ENCODE assay signal across 9 mouse cellular contexts in the genomic region with DNA sequence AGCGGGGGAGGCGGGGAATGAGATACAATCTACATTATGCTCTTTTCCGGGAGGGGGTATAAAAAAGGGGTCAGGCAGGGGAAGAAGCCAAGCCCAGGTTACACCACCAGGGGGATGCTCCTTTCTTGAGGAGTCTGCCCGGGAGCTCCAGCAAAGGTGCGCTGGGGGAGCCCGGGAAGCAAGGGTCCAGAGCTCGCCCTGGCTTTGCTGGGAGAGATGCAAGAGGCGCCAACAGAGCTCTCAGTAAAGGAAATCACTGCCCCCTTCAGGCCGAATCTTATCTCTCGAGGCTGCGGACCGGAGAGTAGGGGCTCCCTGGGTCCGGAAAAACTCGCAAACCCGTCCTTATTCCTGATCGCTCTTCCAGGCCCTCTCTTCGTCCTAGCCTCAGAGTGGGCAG. TPM values are rescaled to one million over a fixed set of nuclear protein-coding genes. Genes with fewer than 3 reads are reported as not detected.
DNase-seq lines count a peak whose midpoint lies in the region; ATAC-seq and TF ChIP-seq lines count a peak whose summit lies in the region.
"Had no signal": no experiment of that assay in that cellular context is flagged by ENCODE, and none has a peak within 500 bp of the region (broad histone marks: within the 10 kb centered on the region; RNA-seq: fewer than 3 reads in every experiment).

No protein-coding gene starts in this region.

- TF ChIP-seq CTCF in lung, adult 2 months (IDR thresholded peaks at IDR 0.05; ENCODE audit: insufficient read depth, low read length), result no peak

- peak overlapping the region; percentile 88 for H3K27ac ChIP-seq in hindbrain, embryonic 15.5 days (replicated peaks)
- H3K27ac ChIP-seq in neural tube, embryonic 11.5 days (ENCODE audit: low read depth, low read length), result no peak overlapping the region
- H3K27ac ChIP-seq: macrophage had no signal

- H3K9me3 ChIP-seq in hindbrain, embryonic 15.5 days, result no peaks in the 10 kb centered on the region
- H3K9me3 ChIP-seq in neural tube, embryonic 11.5 days (ENCODE audit: control insufficient read depth, low read length), result no peaks in the 10 kb centered on the region

- ATAC-seq in hindbrain, embryonic 15.5 days (ENCODE audit: low FRiP score, low read depth), result peak; percentile 63
- ATAC-seq in neural tube, embryonic 11.5 days (ENCODE audit: insufficient read depth, low FRiP score, low TSS enrichment), result no peak

- H3K4me2 ChIP-seq in hindbrain, embryonic 15.5 days, result peak overlapping the region; percentile 80
- H3K4me2 ChIP-seq in neural tube, embryonic 11.5 days (ENCODE audit: low read depth), result peak overlapping the region; percentile 91

- no peaks in the 10 kb centered on the region for H3K36me3 ChIP-seq in hindbrain, embryonic 15.5 days
- H3K36me3 ChIP-seq in neural tube, embryonic 11.5 days (ENCODE audit: control insufficient read depth, insufficient read depth, low read length), result no peaks in the 10 kb centered on the region

- H3K4me3 ChIP-seq in lung, adult 2 months (replicated peaks; ENCODE audit: extremely low read depth, low read depth, low read length), result no peak overlapping the region
- peak overlapping the region; percentile 76 for H3K4me3 ChIP-seq in hindbrain, embryonic 15.5 days
- H3K4me3 ChIP-seq in neural tube, embryonic 11.5 days (ENCODE audit: low read depth, low read length), result peak overlapping the region; percentile 55; the same call in 1 of the 2 replicates

- H3K4me1 ChIP-seq in lung, adult 2 months (ENCODE audit: control insufficient read depth, insufficient read depth, low read length), result no peaks in the 10 kb centered on the region
- peaks cover 55% of the 10 kb centered on the region for H3K4me1 ChIP-seq in hindbrain, embryonic 15.5 days (replicated peaks)
- peaks cover 10% of the 10 kb centered on the region for H3K4me1 ChIP-seq in neural tube, embryonic 11.5 days (ENCODE audit: control insufficient read depth, insufficient read depth, low read length)

- H3K27me3 ChIP-seq in hindbrain, embryonic 15.5 days, result peaks cover 16% of the 10 kb centered on the region
- H3K27me3 ChIP-seq in neural tube, embryonic 11.5 days (ENCODE audit: control insufficient read depth, insufficient read depth, low read length), result peaks cover 44% of the 10 kb centered on the region

- peak; percentile 33 for DNase-seq in lung, postnatal 10 days
- no peak for DNase-seq in lung, adult 2 months
- DNase-seq in embryo, embryonic 11.5 days (ENCODE audit: low read depth, low spot score), result peak; percentile 38
- DNase-seq in left cerebral cortex, postnatal 14 days (ENCODE audit: low spot score in 2 of 2), result peak; percentile 76 to 81
- peak; percentile 71 for DNase-seq in neural tube, embryonic 11.5 days (ENCODE audit: low spot score)
- no peak for DNase-seq in adipocyte (ENCODE audit: low spot score)
- DNase-seq in testis, postnatal 14 days (ENCODE audit: low spot score), result no peak

- 2% methylated on average over 17 of the region's 17 CpGs for WGBS in lung, adult 2 months
- 2% methylated on average over 17 of the region's 17 CpGs for WGBS in hindbrain, embryonic 15.5 days
- 3% methylated on average over 17 of the region's 17 CpGs for WGBS in neural tube, embryonic 11.5 days

- intact Hi-C loops in left cerebral cortex, postnatal 14 days (cut with DNase I), result loop anchor here (5.0 kb wide), 3 partner anchors 53 to 298 kb away; no protein-coding TSS in a partner anchor

- TF ChIP-seq POLR2A in lung, adult 2 months (IDR thresholded peaks at IDR 0.05; ENCODE audit: borderline replicate concordance, extremely low read depth, low read depth, low read length), result no peak

- peak overlapping the region; percentile 90 for H3K9ac ChIP-seq in hindbrain, embryonic 15.5 days
- H3K9ac ChIP-seq in neural tube, embryonic 11.5 days (ENCODE audit: low read length), result no peak overlapping the region

RNA-seq across cellular contexts. Expression of gene Gabbr2, which starts 1.8 kb away (rescaled TPM):
- polyA plus RNA-seq in lung, adult 2 months (2012; rRNA removed), result 0.05 TPM in 1 of 2 replicates, not detected in the other
- 14.7 and 17.2 TPM in 2 replicates for polyA plus RNA-seq in hindbrain, embryonic 15.5 days (2015; fragmentation: Nextera tagmentation; extraction: Ambion mirVana)
- total RNA-seq in left cerebral cortex, postnatal 14 days (2021), result 100 to 1,000 TPM; 292 to 302 TPM
- 0.70 and 0.78 TPM in 2 replicates for polyA plus RNA-seq in neural tube, embryonic 11.5 days (2014; fragmentation: Nextera tagmentation; extraction: Ambion mirVana)

Comparison
In these comparisons a context has a peak if more than half of its experiments do, and no peak if none do; other contexts are left out.
1. DNase-seq: peak in lung, postnatal 10 days (single experiment), embryo, embryonic 11.5 days (single experiment), left cerebral cortex, postnatal 14 days (2 of 2) and neural tube, embryonic 11.5 days (single experiment); none in lung, adult 2 months (single experiment), adipocyte (single experiment) and testis, postnatal 14 days (single experiment).